Mouse (Mus musculus) ES-Bruce4 (cell line): ENCODE data around the gene Cdcp2. TPM values are rescaled to one million over a fixed set of nuclear protein-coding genes. Genes with fewer than 3 reads are reported as not detected.

Experiments used
- H3K27ac ChIP-seq: 2 replicates; pipeline ENCODE4 v1.5.1; 2012; ENCODE audit warnings: low read length, inconsistent platforms; ENCODE audit not compliant: insufficient read depth
- H3K27me3 ChIP-seq: 2 replicates; pipeline ENCODE4 v1.6.1; 2012; ENCODE audit warnings: mild to moderate bottlenecking, low read length, inconsistent platforms; ENCODE audit not compliant: control insufficient read depth, poor library complexity, insufficient read depth, severe bottlenecking
- H3K36me3 ChIP-seq: 2 replicates; pipeline ENCODE4 v1.6.1; 2012; ENCODE audit warnings: inconsistent platforms, mild to moderate bottlenecking, low read length, moderate library complexity; ENCODE audit not compliant: control insufficient read depth, poor library complexity, insufficient read depth, severe bottlenecking
- H3K4me1 ChIP-seq: one replicate; pipeline ENCODE4 v1.8.1; 2011; ENCODE audit warnings: low read length; ENCODE audit not compliant: control insufficient read depth, insufficient read depth
- H3K4me3 ChIP-seq: 2 replicates; pipeline ENCODE4 v1.5.1; 2011; ENCODE audit warnings: low read depth, mild to moderate bottlenecking, low read length
- H3K9ac ChIP-seq: 2 replicates; pipeline ENCODE4 v1.6.1; 2012; ENCODE audit warnings: low read depth, mild to moderate bottlenecking, inconsistent platforms; ENCODE audit not compliant: poor library complexity, severe bottlenecking
- H3K9me3 ChIP-seq: replicated peaks from 2 replicates; pipeline ENCODE4 v1.6.1; 2012; ENCODE audit warnings: mild to moderate bottlenecking, low read length, inconsistent platforms; ENCODE audit not compliant: control insufficient read depth, poor library complexity, insufficient read depth, severe bottlenecking
- CTCF ChIP-seq: IDR thresholded peaks from one replicate; pipeline ENCODE4 v1.8.1; 2011; ENCODE audit warnings: low read depth, low read length
- EP300 ChIP-seq: IDR thresholded peaks from 2 replicates; pipeline ENCODE4 v1.6.1; 2011; ENCODE audit warnings: low read depth, low read length; ENCODE audit not compliant: insufficient read depth
- POLR2A ChIP-seq: IDR thresholded peaks from one replicate; pipeline ENCODE4 v1.8.1; 2011; ENCODE audit warnings: low read length; ENCODE audit not compliant: insufficient read depth
- polyA plus RNA-seq: library from polyadenylated mRNA; stranded (reverse); fragments of >200 nt; gene quantifications from 2 replicates; pipeline ENCODE4 v1.2.4, GENCODE M21; 2011; ENCODE audit warnings: low read depth; ENCODE audit not compliant: missing spikeins, insufficient read depth, insufficient read length

The Cdcp2 gene
- polyA plus RNA-seq, 1 experiment: not detected

DNA sequence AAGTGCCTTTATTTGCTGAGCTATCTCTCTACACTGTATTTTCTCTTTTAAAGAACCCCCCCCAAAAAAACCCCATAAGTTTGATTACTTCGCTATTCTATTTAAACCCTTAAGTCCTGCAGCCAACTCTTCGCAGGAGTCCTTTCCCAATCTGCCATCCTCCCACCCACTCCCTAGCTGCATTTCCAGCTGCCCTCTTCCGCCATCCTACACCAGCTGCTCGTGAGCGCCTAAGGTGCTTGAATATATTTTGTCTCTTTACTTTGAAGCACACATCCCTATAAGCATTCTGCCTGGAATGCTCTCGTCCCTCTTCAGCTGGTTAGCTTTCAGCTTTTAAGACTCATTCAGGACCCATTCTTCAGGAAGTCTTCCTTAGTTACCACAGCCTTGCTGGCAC, 54.3 kb downstream of the Cdcp2 start:
- H3K27ac ChIP-seq: no peak overlapping the region

DNA sequence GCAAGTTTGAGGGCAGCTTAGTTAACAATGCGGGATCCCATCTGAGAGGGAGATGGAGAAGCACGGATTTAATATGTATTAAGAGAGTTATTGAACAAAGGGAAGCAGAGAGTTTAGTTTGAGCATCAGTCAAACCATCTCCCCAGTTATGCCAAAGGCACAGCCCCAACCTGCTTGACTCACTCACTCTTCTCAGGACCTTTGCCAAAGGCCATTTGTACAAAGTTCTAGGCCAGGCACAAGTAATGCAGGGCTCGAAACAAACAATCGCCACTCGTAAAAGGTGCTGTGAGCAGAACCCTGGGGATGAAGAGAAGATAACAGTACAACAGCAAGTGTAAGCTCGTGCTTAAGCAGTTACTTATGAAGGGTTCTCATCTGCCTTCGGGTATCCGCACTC, 55.9 kb downstream of the Cdcp2 start:
- H3K9me3 ChIP-seq: 0 out of 2 replicates have a peak, but pooled peaks cover 2% of the 10 kb centered on the region
- no peak overlapping the region for H3K9ac ChIP-seq
- H3K4me1 ChIP-seq: peaks cover 4% of the 10 kb centered on the region
- no peaks in the 10 kb centered on the region for H3K27me3 ChIP-seq
- no peak overlapping the region for H3K27ac ChIP-seq
- H3K36me3 ChIP-seq: no peaks in the 10 kb centered on the region
- H3K4me3 ChIP-seq: no peak overlapping the region
- TF ChIP-seq CTCF: no peak
- TF ChIP-seq POLR2A: no peak
- TF ChIP-seq EP300: no peak

More for the DNA sequence above, 54.3 kb downstream of the Cdcp2 start:
- Histone ChIP-seq H3K4me1 (no peaks in the 10 kb centered on the region), H3K9ac (no peak overlapping the region), H3K4me3 (no peak overlapping the region), H3K9me3 (0 out of 2 replicates have a peak, but pooled peaks cover 2% of the 10 kb centered on the region), H3K27me3 (no peaks in the 10 kb centered on the region), H3K36me3 (no peaks in the 10 kb centered on the region)
- TF ChIP-seq POLR2A (no peak), CTCF (no peak), EP300 (no peak)

GRCm38 (mm10) chr4:107156983-107157401, 60.3 kb downstream of the Cdcp2 start:
- H3K9ac ChIP-seq: no peak overlapping the region
- H3K9me3 ChIP-seq: no peaks in the 10 kb centered on the region
- no peaks in the 10 kb centered on the region for H3K27me3 ChIP-seq
- no peak overlapping the region for H3K27ac ChIP-seq
- TF ChIP-seq POLR2A: no peak
- no peak for TF ChIP-seq EP300
- TF ChIP-seq CTCF: no peak
- peaks cover 4% of the 10 kb centered on the region for H3K4me1 ChIP-seq
- H3K36me3 ChIP-seq: no peaks in the 10 kb centered on the region
- H3K4me3 ChIP-seq: no peak overlapping the region

- H3K4me3 ChIP-seq: no peak overlapping the region
These were observed 62.6 kb downstream of the Cdcp2 start for GRCm38 (mm10) chr4:107159166-107159773.

GRCm38 (mm10) chr4:107160181-107160580, 63.5 kb downstream of the Cdcp2 start:
- H3K27me3 ChIP-seq: no peaks in the 10 kb centered on the region
- no peak overlapping the region for H3K4me3 ChIP-seq
- no peak for TF ChIP-seq EP300
- no peak for TF ChIP-seq CTCF
- no peak for TF ChIP-seq POLR2A
- peaks cover 4% of the 10 kb centered on the region for H3K4me1 ChIP-seq
- no peaks in the 10 kb centered on the region for H3K36me3 ChIP-seq
- H3K9ac ChIP-seq: no peak overlapping the region
- no peak overlapping the region for H3K27ac ChIP-seq
- no peaks in the 10 kb centered on the region for H3K9me3 ChIP-seq

More at GRCm38 (mm10) chr4:107159166-107159773, 62.6 kb downstream of the Cdcp2 start:
- no peaks in the 10 kb centered on the region for H3K36me3 ChIP-seq
- TF ChIP-seq CTCF (no peak), POLR2A (no peak), EP300 (no peak)
- no peak overlapping the region for H3K9ac ChIP-seq
- H3K9me3 ChIP-seq: no peaks in the 10 kb centered on the region
- H3K27me3 ChIP-seq: no peaks in the 10 kb centered on the region
- H3K4me1 ChIP-seq: peaks cover 4% of the 10 kb centered on the region
- no peak overlapping the region for H3K27ac ChIP-seq

Other genes starting within 250 kb of the Cdcp2 start
- 245 and 248 TPM in 2 replicates for gene Ssbp3, start 186.2 kb upstream of the Cdcp2 start, polyA plus RNA-seq
- 59.2 and 63.7 TPM in 2 replicates for gene Mrpl37, start 30.0 kb upstream of the Cdcp2 start, polyA plus RNA-seq
- 4.8 and 5.3 TPM in 2 replicates for gene Cyb5rl, start 29.9 kb upstream of the Cdcp2 start, polyA plus RNA-seq
- gene Tmem59, start 81.5 kb downstream of the Cdcp2 start, polyA plus RNA-seq: 146 and 149 TPM in 2 replicates
- 15.7 and 38.3 TPM in 2 replicates for gene Tceanc2, start 82.2 kb downstream of the Cdcp2 start, polyA plus RNA-seq
- gene Ldlrad1, start 112.3 kb downstream of the Cdcp2 start, polyA plus RNA-seq: not detected in 2 replicates
- gene Lrrc42, start 156.6 kb downstream of the Cdcp2 start, polyA plus RNA-seq: 65.2 and 75.4 TPM in 2 replicates
- 49.0 and 53.9 TPM in 2 replicates for gene Hspb11, start 156.7 kb downstream of the Cdcp2 start, polyA plus RNA-seq
- gene Dio1, start 210.3 kb downstream of the Cdcp2 start, polyA plus RNA-seq: not detected in 2 replicates
- 24.5 and 26.6 TPM in 2 replicates for gene Yipf1, start 217.5 kb downstream of the Cdcp2 start, polyA plus RNA-seq